Comparison of ENCODE assay signal across 2 mouse cellular contexts in the genomic region with DNA sequence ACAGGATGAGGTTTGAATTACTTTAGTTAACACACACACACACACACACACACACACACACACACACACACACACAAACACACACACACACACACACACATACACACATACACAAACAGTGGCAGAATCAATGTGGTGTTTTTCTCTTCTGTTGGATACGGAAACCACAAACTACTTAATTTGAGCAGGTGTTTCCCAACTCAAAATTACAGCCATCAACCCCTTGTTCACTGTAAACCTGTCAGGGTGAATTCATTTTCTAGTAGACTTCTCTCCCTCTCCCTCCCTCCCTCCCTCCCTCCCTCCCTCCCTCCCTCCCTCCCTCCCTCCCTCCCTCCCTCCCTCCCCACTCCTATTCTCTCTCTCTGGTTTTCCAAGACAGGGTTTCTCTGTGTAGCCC. TPM values are rescaled to one million over a fixed set of nuclear protein-coding genes. Genes with fewer than 3 reads are reported as not detected.
"Had no signal": no experiment of that assay in that cellular context is flagged by ENCODE, and none has a peak within 500 bp of the region (broad histone marks: within the 10 kb centered on the region; RNA-seq: fewer than 3 reads in every experiment).

No protein-coding gene starts in this region.

RNA-seq across cellular contexts. Expression of a gene that starts 8.0 kb away (rescaled TPM):
- polyA plus RNA-seq: forebrain, embryonic 10.5 days; forebrain, embryonic 13.5 days had no signal
